Mouse (Mus musculus) CH12F3 (cell line): Measurements from ENCODE around the gene Sdf2l1.
"Not testable (repeated sequence)": the region's sequence is repeated elsewhere in the genome, so short reads cannot be mapped to it uniquely, and the experiment has no call there.

Source experiments
- in situ Hi-C: fragments of 300-500 bp; cut with MboI; formaldehyde crosslinking; loops from 2 replicates; pipeline ENCODE4 v1.14.3; 2020; ENCODE audit warnings: low sequenced_read_pairs

Sdf2l1 gene

GRCm38 (mm10) chr16:17132089-17132905 lies at the start of gene Sdf2l1:
Sdf2l1 (minus strand) TSS chr16:17132383.
- in situ Hi-C loops, result no loop called here

GRCm38 (mm10) chr16:17181382-17181781 lies 49.2 kb upstream of the Sdf2l1 start:
- in situ Hi-C loops, result no loop called here

DNA sequence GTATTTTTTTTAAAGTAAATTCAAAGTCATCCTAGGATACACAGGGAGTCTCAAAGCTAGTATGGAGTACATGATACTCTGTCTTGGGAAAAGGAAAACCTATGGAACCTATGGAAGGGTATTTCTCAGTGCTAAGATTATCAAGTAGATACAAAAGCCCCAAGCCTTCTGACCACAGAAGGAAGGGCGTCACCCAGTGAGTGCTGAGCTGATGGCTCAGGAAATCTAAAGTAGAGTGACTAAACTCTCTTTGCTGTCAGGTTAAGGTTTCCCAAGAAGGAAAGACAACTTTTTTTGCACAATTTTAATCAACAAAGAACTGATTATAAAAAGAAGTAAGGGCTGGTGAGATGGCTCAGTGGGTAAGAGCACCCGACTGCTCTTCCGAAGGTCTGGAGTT lies 47.5 kb upstream of the Sdf2l1 start:
- in situ Hi-C loops, result no loop called here

DNA sequence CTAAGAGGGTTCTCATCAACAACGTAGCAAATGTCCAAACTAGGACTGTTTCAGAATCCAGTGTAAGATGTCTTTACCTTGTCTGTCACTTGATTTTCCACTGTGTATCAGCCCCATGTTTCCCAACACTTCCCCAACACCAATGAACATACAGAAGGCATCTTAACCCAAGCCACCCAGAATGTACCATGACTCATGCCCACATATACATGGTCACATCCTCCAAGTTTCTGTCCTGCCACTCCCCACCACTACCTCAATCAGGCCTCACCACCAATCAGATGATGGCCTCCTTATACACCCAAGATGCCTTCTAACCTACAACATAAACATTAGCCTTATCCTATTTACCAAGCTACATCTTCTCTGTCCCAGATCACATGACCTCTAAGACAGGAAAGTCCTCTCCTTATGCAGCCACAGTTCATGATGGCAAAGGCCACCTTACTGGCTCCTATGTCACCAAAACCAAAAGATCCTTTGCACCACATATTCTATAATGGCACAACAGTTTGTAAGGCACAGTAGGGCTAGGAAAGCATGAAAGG lies 45.5 kb upstream of the Sdf2l1 start:
- in situ Hi-C loops, result no loop called here

DNA sequence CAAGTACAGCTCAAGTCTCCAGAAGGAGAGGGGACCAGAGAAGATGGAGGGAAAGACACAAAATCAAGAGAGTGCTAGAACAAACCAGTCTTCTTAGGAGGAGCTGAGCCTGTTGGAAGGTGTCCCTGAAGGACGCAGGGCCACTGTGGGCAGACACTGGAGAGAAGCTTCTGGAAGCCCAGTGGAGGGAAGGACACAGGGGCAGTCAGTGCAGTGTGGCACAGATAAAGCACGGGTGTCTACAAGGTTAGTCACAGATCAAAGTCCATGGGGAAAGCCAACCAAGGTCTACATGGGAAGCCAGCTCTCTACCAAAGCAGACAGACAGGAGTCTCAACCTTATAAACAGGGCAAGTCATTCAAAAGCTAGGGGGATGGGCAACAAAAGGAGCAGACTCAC lies 43.6 kb upstream of the Sdf2l1 start:
- in situ Hi-C loops, result no loop called here

DNA sequence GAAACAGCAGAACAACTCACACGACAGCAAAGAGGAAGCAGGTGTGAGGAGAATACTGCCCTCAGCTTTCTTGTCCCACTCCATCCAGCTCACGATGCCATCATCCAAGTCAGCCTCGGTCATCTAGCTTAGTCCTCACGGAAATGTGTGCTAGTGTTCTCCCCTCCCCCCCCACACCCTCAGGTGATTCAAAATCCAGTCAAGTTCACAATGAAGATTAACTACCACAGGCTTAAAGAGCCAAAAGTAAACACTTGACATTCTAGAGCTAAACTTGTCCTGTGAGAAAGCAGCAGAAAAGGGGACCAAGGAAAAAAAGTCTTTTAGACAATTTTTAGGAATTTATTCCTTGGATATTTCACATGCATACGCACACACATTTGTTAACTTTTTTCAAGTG lies 35.9 kb upstream of the Sdf2l1 start:
- in situ Hi-C loops, result no loop called here

- in situ Hi-C loops, result no loop called here
Observed at GRCm38 (mm10) chr16:17167179-17167578, 35.0 kb upstream of the Sdf2l1 start.

GRCm38 (mm10) chr16:17165478-17165877 lies 33.3 kb upstream of the Sdf2l1 start:
- in situ Hi-C loops, result not testable (repeated sequence)

DNA sequence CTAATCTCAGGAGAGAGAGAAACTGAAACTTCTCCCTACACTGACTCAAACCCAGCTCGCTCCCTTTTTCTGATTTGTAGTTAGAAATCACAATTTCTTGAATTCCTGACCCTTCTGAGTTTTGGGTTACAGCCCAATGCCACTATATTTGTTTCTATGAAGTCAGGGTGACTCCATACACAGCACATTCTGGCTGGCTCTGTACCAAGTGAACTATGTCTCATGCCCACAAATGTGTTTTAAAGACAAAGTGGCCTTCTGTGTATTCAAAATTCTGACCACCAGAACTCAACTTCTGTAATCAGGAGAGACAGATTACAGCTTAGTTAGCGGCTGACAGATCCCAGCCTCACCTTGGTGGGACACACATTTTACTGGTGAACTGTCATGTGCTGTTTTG lies 22.2 kb upstream of the Sdf2l1 start:
- in situ Hi-C loops, result no loop called here

GRCm38 (mm10) chr16:17151874-17152273 lies 19.7 kb upstream of the Sdf2l1 start:
- in situ Hi-C loops, result no loop called here

GRCm38 (mm10) chr16:17150520-17151258 lies 18.5 kb upstream of the Sdf2l1 start:
- in situ Hi-C loops, result no loop called here

DNA sequence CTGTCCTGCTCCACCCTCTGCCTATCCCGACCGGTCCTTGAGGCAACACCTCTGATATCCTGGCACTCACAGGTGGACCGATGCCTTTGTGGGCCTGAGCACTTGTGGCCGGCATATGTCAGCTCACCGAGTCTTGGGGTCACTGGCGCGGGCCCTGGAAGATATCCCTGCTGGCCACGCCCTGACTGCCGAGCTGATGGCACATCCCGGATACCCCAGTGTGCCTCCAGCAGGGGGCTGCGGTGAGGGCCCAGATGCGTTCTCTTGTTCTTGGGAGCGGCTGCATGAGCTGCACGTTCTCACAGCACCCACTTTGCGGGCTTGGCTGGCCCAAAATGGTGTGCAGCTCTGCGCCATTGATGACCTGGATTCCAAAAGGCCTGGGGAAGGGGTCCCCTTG lies 15.9 kb upstream of the Sdf2l1 start:
- in situ Hi-C loops, result no loop called here

DNA sequence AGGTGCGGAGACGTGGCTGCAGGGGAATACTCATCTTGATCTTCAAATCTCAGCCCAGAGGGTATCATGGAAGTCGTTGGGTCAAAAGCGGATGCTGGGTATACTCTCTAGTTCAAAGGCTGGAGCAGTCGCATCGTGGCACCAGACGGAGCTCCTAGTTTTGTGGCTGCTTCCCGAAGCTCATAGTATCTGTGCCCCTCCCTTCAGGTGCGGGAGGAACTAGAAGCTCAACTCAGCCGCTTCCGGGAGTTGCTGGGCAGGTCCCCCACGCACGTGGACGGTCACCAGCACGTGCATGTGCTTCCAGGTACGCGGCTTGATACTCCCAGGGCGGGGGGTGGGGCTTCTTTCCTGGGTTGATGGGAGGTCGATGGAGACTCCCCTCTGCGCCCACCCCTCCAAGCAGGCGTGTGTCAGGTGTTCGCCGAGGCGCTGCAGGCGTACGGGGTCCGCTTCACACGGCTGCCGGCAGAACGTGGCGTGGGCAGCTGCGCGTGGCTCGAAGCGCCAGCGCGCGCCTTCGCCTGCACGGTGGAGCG lies 15.3 kb upstream of the Sdf2l1 start:
- in situ Hi-C loops, result no loop called here

- in situ Hi-C loops, result no loop called here
Observed at GRCm38 (mm10) chr16:17146772-17147235, 14.6 kb upstream of the Sdf2l1 start, which contains the start of gene Ccdc116. Ccdc116 (minus strand) TSS chr16:17147229.

DNA sequence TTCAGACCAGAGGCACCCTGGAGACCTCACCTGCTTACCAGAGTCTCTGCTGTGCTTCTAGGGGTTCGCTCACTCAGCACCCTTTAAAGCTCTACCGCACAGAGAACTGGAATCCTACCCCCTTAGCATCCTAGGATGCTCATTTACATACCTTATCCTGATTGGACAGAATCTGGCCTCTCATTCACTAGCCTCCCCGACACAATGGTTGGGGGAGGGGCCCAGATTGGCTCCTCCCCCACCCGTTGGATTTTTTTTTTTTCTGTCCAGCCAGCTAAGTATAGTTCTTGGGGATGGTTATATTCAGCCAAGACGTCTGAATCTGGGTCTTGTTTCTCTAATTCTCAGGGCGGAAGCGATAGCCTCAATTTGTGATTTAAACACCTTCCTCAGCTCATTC lies 12.2 kb upstream of the Sdf2l1 start, which contains the start of gene Ydjc:
Gene Ydjc, plus strand, starts transcription at position 283 of the 400 bp plus-strand sequence.
- in situ Hi-C loops, result no loop called here

GRCm38 (mm10) chr16:17137355-17137754 lies 5.2 kb upstream of the Sdf2l1 start:
- in situ Hi-C loops, result no loop called here

- in situ Hi-C loops, result no loop called here
Observed at GRCm38 (mm10) chr16:17132906-17133200, 670 bp upstream of the Sdf2l1 start.

GRCm38 (mm10) chr16:17131191-17132088 lies 743 bp downstream of the Sdf2l1 start:
- in situ Hi-C loops, result no loop called here

DNA sequence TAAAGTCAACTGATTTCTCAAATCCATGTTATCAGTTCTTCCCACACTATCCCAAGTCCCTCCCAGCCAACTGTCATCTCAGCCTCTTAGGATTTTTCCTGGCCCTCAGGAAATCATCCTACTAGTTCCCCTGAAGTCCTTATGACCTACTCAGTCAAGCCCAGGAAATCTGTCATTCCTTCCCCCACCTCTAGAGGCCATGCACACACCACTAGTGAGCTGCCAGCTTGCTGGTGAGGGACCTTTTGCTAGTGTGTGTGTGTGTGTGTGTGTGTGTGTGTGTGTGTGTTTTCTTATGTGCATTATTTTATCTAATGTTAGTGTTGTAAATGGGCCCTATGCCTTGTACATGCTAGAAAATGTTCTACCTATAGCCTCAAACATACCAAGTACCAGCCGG lies 4.9 kb downstream of the Sdf2l1 start:
- in situ Hi-C loops, result loop anchor here (10.0 kb wide), 1 partner anchor 158 kb away; no protein-coding TSS in a partner anchor

GRCm38 (mm10) chr16:17124871-17125520 lies 7.2 kb downstream of the Sdf2l1 start, which contains the start of gene 2610318N02Rik:
2610318N02Rik (minus strand) TSS chr16:17125167.
- in situ Hi-C loops, result loop anchor here (10.0 kb wide), 1 partner anchor 160 kb away; no protein-coding TSS in a partner anchor
